Mouse (Mus musculus) spleen, adult 18-20 months (tissue): Measurements from ENCODE around the gene Olfr1090.

Experiments
- DNase-seq, 2 experiments: peaks; one replicate each; pipeline ENCODE4 v3.0.0; 2022; ENCODE audit warnings: mixed read lengths in 2 of 2

Olfr1090 gene

DNA sequence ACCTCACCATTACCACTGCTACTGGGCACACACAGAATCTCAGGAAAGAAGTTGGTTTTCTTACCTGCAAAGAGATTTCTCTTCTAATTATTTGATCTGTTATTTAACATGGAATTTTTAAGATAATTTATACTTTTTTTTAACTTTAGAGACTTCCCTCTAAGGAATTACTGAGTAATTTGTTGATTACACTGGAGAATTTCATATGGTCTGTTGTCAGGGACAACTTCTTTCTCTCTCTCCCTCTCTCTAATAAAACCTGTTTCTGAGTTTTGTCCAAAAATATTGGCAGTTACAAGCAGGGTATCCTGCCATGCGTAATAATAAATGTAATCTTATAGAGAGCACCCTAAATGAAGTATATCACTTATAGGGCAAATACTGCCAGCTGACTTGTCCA is at the start of gene Olfr1090:
TSS of gene Olfr1090 (minus strand) at position 101 of the 400 bp plus-strand sequence.
- no peak for DNase-seq

DNA sequence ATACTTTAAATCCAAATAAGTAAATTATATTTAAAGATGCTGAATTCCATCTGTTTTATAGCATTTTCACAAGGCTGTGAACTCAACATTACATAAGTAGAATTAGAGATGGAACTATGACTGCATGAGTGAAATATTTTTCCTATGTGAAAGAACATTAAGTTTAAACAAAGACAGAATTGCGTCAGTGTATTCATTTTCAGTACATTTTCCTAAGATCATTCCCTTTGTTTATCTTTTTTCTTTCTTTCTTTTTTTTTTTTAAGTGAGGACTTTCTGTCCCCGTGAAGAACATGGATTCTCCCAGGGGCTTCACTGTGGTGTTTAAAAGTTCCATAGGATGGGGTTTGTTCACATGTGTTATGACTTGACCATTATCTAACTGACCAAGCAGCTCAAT is 23.4 kb upstream of the Olfr1090 start, which contains the start of gene Olfr1093:
TSS of gene Olfr1093 (plus strand) at position 301 of the 400 bp plus-strand sequence.
- DNase-seq = no peak

GRCm38 (mm10) chr2:86761050-86761449 is 2.3 kb upstream of the Olfr1090 start:
- no peak for DNase-seq

DNA sequence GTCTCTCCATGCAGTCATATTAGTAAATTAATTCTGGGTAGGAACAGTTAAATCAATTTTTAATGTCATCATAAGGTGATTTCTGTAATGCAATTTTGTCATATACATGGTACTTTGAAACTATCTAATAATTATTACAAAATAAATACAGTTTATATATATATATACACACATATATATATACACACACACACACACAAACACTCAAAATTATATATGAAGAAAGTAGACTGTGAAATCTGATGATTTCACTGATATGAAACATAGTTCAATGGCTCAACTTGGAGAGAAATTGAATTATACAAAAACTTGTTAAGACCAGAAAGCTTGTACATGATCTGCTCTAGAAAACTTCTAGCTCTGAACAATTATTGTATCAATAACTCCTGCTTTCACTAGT is 25.2 kb downstream of the Olfr1090 start, which contains the start of gene Olfr1089:
TSS of gene Olfr1089 (minus strand) at position 101 of the 400 bp plus-strand sequence.
- DNase-seq = no peak
